Mouse (Mus musculus): ENCODE measurements around the gene Sod1. TPM values are rescaled to one million over a fixed set of nuclear protein-coding genes. Genes with fewer than 3 reads are reported as not detected.
A peak's percentile ranks its signal among the peaks of the same experiment; 100 is the strongest.

Gene Sod1
- polyA plus RNA-seq, 1 experiment from 2014 or later: 1,400 TPM

DNA sequence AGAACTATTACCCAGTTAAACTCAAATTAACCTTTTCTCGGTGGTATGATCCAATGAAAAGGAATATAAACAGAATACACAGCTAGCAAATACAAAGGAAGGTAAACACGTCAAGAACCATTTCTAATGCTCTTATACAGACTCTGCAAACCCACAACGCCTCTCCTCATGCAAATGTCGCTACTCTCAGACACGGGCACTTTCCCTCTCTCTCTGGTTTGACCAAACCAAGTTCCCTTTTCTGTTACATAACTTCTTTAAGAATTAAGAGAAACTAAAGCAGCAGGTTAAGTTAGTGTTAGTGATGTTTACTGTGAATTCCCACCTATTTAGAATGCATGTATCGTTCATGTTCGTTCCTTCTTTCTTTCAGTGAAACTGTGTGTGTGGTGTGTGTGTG lies 38.4 kb downstream of the Sod1 start:
- no peak overlapping the region for H3K4me2 ChIP-seq
- DNase-seq (no peak), ATAC-seq (ENCODE audit: low read depth) (no peak)
- H3K27me3 ChIP-seq: no peaks in the 10 kb centered on the region
- H3K4me1 ChIP-seq (replicated peaks): peaks cover 13% of the 10 kb centered on the region
- WGBS (ENCODE audit: insufficient replicate concordance): 80% methylated on average over 7 of the region's 7 CpGs
- H3K9me3 ChIP-seq (replicated peaks): no peaks in the 10 kb centered on the region
- H3K36me3 ChIP-seq: peaks cover 78% of the 10 kb centered on the region
- no peak overlapping the region for H3K9ac ChIP-seq
- no peak overlapping the region for H3K4me3 ChIP-seq (replicated peaks)
- H3K27ac ChIP-seq: no peak overlapping the region

DNA sequence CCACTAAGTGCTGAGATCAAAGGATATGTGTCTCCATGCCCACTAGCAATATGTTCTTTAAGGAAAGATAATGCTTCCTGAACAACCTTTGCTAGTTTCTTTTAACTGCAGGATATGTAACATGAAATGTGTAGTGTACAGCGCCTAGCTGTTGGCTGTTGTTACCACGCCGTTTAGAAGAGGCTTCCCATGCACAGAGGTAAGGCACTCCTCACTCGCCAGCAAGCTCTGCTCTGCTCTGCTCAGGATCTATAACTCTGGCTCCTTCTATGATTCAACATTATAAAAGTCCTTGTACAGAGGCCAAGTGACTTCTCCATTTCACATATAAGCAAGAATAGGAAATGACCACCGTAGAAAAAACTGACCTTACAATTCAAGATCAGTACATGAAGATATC lies 39.1 kb downstream of the Sod1 start:
- H3K4me3 ChIP-seq (replicated peaks): no peak overlapping the region
- H3K4me1 ChIP-seq (replicated peaks): peaks cover 20% of the 10 kb centered on the region
- WGBS (ENCODE audit: insufficient replicate concordance): 85% methylated on average over 5 of the region's 5 CpGs
- no peaks in the 10 kb centered on the region for H3K27me3 ChIP-seq
- ATAC-seq (ENCODE audit: low read depth) (no peak), DNase-seq (no peak)
- no peak overlapping the region for H3K4me2 ChIP-seq
- H3K9me3 ChIP-seq (replicated peaks): no peaks in the 10 kb centered on the region
- no peak overlapping the region for H3K27ac ChIP-seq
- no peak overlapping the region for H3K9ac ChIP-seq
- H3K36me3 ChIP-seq: peaks cover 72% of the 10 kb centered on the region

DNA sequence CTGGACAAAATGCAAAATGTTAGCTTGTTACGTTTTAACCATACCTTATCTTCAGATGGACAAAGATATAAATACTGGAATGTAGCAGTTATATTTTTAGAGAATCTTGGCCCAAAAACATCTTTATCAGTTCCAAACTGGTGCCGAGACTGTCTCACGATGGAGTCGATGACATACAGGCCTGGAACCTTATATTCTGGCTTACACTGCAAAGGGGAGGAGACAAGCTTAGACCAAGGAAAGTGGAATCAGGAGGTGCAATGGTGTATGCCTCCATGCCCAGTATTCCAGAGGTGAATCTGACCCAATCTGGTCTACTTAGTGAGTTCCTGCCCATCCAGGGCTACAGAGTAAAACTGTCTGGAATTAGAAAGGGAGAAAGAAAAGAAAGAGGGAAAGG lies 39.5 kb downstream of the Sod1 start:
- Histone ChIP-seq H3K27me3 (no peaks in the 10 kb centered on the region), H3K4me2 (no peak overlapping the region), H3K36me3 (peaks cover 67% of the 10 kb centered on the region), H3K27ac (no peak overlapping the region), H3K9me3 (replicated peaks) (no peaks in the 10 kb centered on the region), H3K4me1 (replicated peaks) (peaks cover 25% of the 10 kb centered on the region), H3K9ac (no peak overlapping the region), H3K4me3 (replicated peaks) (no peak overlapping the region)
- DNase-seq: no peak
- WGBS (ENCODE audit: insufficient replicate concordance): 78% methylated on average over 4 of the region's 4 CpGs
- no peak for ATAC-seq (ENCODE audit: low read depth)

DNA sequence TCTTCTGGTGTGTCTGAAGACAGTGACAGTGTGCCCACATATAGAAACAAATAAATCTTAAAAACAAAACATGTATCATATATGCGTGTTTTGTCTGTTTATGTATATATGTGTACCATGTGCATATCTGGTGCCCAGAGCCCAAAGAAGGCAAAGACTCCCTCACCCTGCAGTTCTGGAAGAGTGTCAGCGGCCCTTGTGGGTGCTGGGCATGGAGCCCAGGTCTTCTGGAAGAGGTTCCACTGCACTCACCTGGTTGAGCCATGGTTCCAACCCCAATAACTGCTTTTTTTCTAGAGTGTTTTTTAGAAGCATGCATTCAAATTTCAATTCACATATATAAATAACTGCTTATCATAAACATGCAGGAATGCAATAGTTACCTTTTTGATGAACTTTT lies 41.2 kb downstream of the Sod1 start:
- 86% methylated on average over 2 of the region's 2 CpGs for WGBS (ENCODE audit: insufficient replicate concordance)
- Histone ChIP-seq H3K27ac (no peak overlapping the region), H3K4me2 (no peak overlapping the region), H3K9me3 (replicated peaks) (no peaks in the 10 kb centered on the region), H3K27me3 (no peaks in the 10 kb centered on the region), H3K36me3 (peaks cover 54% of the 10 kb centered on the region), H3K9ac (no peak overlapping the region), H3K4me1 (replicated peaks) (peaks cover 41% of the 10 kb centered on the region), H3K4me3 (replicated peaks) (no peak overlapping the region)
- ATAC-seq (ENCODE audit: low read depth) (no peak), DNase-seq (no peak)

DNA sequence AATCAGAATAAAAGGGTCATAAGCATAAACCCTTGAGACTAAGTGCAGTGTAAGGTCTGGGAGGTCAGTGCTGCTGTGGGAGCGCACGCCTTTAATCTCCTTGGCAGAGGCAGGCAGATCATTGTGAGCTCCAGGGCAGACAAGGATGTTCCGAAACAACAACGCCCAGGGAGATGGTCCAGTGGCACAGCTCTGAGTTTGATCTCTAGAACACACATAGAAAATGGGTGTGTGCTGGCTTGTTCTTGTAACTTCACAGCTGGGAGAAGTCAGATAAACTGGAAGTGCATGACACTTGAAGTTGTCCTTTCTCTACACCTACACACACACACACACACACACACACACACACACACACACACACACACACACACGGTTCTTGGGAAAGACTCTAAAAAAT lies 43.5 kb downstream of the Sod1 start:
- H3K9me3 ChIP-seq (replicated peaks): no peaks in the 10 kb centered on the region
- H3K4me1 ChIP-seq (replicated peaks): peaks cover 62% of the 10 kb centered on the region
- H3K4me3 ChIP-seq (replicated peaks): no peak overlapping the region
- ATAC-seq (ENCODE audit: low read depth) (peak; percentile 96), DNase-seq (peak; percentile 65)
- peak overlapping the region; percentile 47 for H3K4me2 ChIP-seq
- 29% methylated on average over 5 of the region's 5 CpGs for WGBS (ENCODE audit: insufficient replicate concordance)
- peaks cover 33% of the 10 kb centered on the region for H3K36me3 ChIP-seq
- no peaks in the 10 kb centered on the region for H3K27me3 ChIP-seq
- peak overlapping the region; percentile 13; the same call in 1 of the 2 replicates for H3K9ac ChIP-seq
- peak overlapping the region; percentile 86 for H3K27ac ChIP-seq

DNA sequence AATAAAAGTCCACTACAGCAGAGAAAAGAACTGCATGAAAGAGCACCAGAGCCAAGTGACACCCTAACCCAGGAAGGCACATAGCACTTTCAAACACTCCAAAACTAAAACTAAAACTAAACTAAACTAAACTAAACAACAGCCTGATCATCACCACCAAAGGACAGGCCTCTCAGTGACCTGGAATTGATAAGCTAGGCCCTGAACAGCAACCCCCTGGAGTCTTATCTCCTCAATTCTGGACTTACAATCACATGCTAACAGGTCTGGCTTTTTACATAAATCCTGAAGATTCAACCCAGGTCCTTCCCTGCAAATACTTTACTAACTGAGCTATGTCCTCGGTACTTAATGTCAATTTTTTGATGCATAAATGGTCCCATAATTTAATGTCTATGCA lies 44.6 kb downstream of the Sod1 start:
- Histone ChIP-seq H3K9me3 (replicated peaks) (no peaks in the 10 kb centered on the region), H3K9ac (peak overlapping the region; percentile 7; the same call in 1 of the 2 replicates), H3K4me1 (replicated peaks) (peaks cover 68% of the 10 kb centered on the region), H3K4me2 (peak overlapping the region; percentile 50), H3K36me3 (peaks cover 23% of the 10 kb centered on the region), H3K27me3 (no peaks in the 10 kb centered on the region), H3K4me3 (replicated peaks) (0 out of 2 replicates have a peak overlapping the region, but pooled peaks have one; percentile 1), H3K27ac (peak overlapping the region; percentile 86)
- DNase-seq: peak; percentile 35
- peak; percentile 58 for ATAC-seq (ENCODE audit: low read depth)
- 30% methylated on average over 1 of the region's 1 CpGs for WGBS (ENCODE audit: insufficient replicate concordance)

DNA sequence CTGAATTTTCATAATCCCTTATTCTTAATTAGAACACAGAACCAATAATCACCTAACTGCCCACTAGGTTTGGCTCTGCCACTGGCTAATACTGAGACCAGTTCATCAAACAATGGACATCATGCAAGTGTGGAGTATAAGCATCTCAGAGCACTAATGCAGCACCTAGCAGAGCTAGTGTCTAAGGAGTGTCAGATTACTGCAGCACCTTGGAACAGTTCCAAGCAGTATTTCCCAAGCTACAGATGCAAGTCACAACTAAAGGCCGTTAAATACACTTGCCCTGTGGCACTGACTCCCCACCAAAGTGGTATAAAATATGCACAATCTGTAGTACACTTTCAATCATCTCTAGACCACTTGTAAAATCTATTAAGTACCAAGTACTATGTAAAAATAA lies 46.0 kb downstream of the Sod1 start:
- Histone ChIP-seq H3K4me3 (replicated peaks) (no peak overlapping the region), H3K27me3 (no peaks in the 10 kb centered on the region), H3K9ac (no peak overlapping the region), H3K36me3 (peaks cover 8% of the 10 kb centered on the region), H3K27ac (no peak overlapping the region), H3K4me2 (no peak overlapping the region), H3K4me1 (replicated peaks) (peaks cover 73% of the 10 kb centered on the region), H3K9me3 (replicated peaks) (no peaks in the 10 kb centered on the region)
- no peak for DNase-seq
- WGBS (ENCODE audit: insufficient replicate concordance): 60% methylated on average over 1 of the region's 1 CpGs
- no peak for ATAC-seq (ENCODE audit: low read depth)

DNA sequence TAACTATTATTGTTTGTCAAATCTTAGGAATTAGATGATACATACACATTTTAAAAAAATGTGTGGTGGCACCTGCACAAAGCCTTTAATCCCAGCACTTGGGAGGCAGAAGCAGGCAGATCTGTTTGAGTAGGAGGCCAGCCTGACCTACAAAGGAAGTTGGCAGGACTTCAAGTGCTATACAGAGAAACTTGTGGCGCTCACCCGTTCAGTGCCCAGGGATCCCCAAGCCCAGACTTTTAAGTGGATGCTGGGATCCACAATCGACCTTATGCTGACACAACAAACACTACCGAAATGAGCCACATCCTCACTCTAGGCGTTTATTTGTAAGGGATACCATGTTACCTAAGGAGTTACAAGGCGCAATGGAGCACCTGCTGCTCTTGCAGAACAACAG lies 55.0 kb downstream of the Sod1 start:
- Histone ChIP-seq H3K27ac (no peak overlapping the region), H3K4me2 (no peak overlapping the region), H3K4me3 (replicated peaks) (no peak overlapping the region), H3K9ac (no peak overlapping the region), H3K27me3 (no peaks in the 10 kb centered on the region), H3K9me3 (replicated peaks) (no peaks in the 10 kb centered on the region), H3K4me1 (replicated peaks) (peaks cover 56% of the 10 kb centered on the region), H3K36me3 (no peaks in the 10 kb centered on the region)
- no peak for DNase-seq
- 83% methylated on average over 6 of the region's 6 CpGs for WGBS (ENCODE audit: insufficient replicate concordance)
- ATAC-seq (ENCODE audit: low read depth): no peak

Other genes with a start within 250 kb of the Sod1 start
- 4.8 and 5.5 TPM in 2 replicates for gene Tiam1, start 77.0 kb upstream of the Sod1 start, polyA plus RNA-seq (2015; fragmentation: Nextera tagmentation; extraction: Ambion mirVana)
- 9.8 and 13.0 TPM in 2 replicates for gene Scaf4, start 63.7 kb downstream of the Sod1 start, polyA plus RNA-seq (2015; fragmentation: Nextera tagmentation; extraction: Ambion mirVana)
- gene Hunk, start 165.3 kb downstream of the Sod1 start, polyA plus RNA-seq (2015; fragmentation: Nextera tagmentation; extraction: Ambion mirVana): 0.98 and 1.4 TPM in 2 replicates